Mouse (Mus musculus): ENCODE measurements around the gene Chka.

The Chka gene

DNA sequence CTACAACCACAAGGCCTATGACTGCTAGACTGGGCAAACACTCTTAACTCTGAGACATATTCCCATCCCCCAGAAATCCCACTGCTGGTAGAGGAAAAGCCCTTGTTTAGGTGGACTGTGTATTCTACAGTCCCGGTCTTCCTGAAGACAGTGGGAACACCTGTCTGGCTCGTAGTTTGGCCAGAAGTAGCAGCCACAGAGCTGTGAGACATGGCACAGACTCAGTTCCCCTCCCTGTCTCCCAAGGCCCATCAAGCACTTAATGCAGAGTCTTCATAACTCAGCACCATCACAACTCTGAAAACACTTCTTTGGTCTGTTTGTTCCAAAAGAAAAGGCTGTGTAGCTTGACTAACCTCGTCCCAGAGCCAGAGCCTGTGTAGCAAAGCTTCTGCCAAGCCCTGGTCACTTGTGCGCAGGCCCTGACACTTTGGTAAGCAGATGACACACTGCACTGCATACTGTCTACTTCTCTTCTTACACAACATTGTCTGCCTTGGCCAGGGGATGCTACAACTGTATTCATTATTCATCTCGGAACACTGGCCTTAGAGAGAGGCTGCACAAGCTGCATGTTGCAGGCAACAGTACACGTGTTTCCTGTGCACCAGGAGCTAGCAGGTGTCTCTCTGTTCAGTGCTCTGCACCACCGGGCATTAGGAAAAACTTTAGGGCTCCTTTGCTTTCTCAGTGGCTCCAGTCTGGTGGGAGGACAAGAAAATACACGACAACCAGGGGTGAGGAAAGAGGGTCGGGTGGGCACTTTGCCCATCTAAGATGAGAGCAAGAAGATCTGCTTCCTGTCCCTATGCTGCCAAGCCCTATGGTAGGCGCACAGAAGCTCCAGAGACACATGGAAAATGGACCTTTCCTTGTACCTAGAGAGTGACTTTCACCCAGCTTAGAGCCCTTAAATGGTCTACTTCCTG lies 4.6 kb upstream of the Chka start:
- in situ Hi-C loops (cut with MboI, MseI) = no loop called here

DNA sequence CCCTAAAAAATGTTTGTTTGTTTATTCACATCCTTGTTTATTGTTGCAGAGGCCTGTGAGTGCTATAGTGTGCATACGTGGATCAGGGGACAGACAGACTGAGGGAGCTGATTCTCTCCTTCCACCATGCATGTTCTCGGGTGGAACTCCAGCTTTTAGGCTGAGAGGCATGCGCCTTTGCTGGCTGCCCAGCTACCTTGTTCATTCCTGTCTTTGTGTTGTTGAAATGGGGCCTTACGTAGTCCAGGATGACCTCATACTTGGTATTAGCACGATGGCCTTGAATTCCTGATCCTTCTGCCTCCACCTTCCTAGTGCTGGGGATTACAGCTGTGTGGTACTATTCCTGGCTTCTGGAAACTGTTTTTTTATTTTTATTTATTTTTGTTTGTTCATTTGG lies 3.9 kb upstream of the Chka start:
- in situ Hi-C loops (cut with MboI, MseI) = no loop called here

DNA sequence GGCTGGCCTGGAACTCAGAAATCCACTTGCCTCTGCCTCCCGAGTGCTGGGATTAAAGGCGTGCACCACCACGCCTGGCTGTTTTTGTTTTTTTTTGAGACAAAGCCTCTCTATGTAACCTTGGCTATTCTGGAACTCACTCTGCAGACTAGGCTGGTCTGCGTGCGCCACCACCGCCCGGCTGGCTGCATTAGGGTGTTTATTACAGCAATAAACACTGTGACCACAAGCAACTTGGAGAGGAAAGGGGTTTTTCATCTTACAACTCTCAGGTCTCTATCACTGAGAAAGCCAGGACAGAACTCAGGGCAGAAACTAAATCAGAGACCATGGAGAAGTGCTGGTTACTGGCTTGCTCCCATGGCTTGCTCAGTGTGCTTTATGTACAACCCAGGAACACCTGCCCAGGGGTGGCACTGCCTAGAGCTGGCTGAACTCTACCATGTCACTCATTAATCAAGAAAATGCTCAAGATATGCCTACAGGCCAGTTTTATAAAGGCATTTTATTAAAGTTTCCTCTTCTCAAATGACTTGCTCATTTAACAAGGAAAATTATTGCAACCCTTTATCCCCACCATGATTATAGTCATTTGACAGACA lies 3.3 kb upstream of the Chka start:
- in situ Hi-C loops (cut with MboI, MseI) = no loop called here

DNA sequence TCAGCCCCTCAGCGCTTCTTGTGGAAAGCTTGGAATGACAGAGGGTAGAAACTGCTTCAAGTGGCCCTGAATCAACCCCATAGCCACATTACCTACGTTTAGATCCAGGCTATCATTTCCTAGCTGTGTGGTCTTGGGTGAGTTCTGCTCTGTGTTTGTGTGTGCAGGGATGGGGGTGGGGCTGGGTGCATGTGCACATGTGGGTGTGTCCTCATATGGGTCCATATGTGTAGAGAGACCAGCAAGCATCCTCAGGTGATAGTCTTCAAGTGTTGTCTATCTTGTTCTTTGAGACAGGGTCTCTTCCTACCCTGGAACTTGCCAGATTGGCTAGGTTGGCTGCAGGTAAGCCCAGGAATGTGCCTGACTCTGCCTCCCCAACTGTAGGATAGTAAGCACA lies 2.3 kb upstream of the Chka start:
- in situ Hi-C loops (cut with MboI, MseI) = no loop called here

DNA sequence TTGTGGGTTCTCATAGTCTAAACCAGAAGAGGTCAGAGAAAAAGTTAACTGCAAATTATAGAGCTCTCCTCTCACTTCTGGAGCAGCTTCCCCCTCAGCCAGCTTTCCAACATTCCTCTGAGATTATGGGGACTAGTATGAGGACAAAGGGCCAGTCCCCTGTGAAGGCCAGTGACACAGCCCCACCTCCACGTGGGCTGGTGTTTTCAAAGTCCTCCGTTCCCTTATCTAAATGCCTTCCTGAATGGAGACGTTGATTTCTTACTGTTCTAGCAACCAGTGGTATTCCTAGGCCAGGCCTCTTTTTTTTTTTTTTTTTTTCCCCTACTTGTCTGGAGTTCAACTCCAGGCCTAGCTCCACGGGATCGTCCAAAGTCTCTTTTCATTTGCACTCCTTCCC lies 1.5 kb upstream of the Chka start:
- in situ Hi-C loops (cut with MboI, MseI) = no loop called here

DNA sequence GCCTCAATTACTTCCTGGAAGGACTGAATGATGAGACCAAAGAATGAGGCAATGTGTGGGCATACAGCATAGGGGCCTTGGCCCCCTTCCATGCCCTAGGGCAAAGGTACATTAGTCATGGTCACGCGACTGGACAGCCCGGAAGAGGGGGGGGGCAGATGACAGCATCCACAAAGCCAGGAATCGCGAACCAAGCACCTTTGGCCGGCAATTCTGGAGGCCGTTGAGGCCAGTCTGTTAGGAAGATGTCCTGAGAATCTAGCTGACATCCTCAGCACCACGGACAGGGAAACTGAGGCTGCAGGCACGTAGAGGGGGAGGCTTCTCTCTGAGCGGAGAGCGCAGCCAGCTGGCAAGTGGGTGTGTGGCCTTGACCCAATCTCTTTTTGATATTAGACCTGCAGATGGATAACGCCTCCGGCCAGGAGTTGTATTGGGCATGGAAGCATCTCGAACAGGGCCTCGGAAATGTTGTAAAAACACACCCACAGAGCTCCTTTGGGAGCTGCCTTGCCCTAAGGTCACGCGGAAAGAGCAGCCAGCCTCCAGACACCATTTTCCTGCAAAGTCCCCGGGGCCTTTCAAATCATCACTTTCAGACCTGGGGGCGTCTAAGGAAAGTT lies 615 bp upstream of the Chka start:
- in situ Hi-C loops (cut with MboI, MseI) = no loop called here

DNA sequence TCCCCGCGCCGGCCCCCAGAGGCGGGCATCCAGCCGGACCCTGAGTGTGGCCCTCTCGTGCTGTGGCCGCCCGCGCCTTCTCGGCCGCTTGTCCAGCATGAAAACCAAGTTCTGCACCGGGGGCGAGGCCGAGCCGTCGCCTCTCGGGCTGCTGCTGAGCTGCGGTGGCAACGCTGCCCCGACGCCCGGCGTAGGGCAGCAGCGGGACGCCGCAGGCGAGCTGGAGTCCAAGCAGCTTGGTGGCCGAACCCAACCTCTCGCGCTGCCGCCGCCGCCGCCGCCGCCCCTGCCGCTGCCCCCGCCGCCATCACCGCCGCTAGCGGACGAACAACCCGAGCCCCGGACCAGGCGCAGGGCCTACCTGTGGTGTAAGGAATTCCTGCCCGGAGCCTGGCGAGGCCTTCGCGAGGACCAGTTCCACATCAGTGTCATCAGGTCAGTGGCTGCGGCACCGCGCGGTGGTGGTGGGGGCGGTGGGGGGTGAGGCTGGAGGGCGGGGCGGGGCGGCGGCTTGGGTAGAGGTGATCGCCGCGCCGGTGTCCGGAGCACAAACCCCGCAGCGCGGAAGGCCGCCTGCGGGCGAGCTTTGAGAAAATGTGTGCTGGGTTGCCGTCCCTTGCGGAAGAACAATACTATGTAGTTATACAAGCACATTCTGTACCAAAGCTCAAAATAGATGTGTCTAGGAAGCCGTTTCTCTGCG lies 557 bp downstream of the Chka start:
- in situ Hi-C loops (cut with MboI, MseI) = no loop called here

DNA sequence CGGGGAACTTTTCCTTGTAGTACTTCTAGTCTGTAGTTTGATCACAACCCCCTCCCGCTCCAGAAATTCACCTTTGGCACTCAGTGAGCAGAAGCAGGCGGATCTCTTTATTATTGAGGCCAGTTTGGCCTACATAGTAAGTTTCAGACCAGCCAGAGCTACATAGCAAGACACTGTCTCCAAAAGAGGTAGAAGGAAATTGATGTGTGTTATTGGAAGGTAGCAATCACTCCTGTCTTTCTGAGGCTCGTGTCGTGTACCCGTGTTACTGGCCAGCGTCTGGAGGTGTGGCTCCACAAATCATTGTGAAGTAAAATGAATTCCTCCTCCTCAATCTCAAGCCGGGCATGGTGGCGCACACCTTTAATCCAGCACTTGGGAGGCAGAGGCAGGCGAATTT lies 1.5 kb downstream of the Chka start:
- in situ Hi-C loops (cut with MboI, MseI) = no loop called here

DNA sequence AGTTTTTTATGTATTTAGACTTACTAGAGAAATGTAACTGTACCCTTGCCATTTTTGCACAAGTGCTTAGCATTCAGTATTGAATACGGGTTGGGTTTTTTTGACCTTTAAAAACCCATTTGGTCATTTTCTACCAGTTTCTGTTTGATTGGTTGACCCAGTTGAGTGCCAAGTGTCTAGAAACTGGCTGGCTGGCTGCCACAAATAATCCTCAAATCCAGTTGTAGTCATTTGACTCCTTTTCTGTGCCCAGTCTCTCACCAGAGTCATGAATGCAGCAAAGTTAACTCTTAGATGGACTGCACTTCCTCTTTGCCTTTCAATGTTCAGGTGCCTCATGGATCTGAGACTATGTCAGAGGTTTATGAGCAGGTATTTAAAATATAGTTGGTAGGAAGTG lies 2.3 kb downstream of the Chka start:
- in situ Hi-C loops (cut with MboI, MseI) = no loop called here

DNA sequence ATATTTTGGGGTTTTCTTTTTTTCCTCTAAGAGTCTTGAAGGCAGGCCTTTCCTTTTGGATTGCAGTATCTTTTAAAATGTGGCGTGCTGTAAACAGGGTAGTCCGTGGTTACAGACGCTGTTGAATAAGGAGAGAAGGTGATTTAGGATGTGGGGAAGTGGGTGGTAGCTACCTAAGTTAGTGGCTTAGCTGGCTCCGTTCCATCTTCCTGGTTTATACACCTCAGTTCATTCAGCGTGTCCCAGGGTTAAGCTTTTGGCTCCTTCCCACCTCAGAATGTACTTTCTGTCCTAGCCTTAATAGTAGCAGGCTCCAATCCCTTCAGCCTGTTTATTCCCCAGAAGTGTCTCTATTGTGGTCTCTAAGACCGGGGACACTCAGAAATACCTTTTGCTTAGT lies 3.5 kb downstream of the Chka start:
- in situ Hi-C loops (cut with MboI, MseI) = no loop called here

DNA sequence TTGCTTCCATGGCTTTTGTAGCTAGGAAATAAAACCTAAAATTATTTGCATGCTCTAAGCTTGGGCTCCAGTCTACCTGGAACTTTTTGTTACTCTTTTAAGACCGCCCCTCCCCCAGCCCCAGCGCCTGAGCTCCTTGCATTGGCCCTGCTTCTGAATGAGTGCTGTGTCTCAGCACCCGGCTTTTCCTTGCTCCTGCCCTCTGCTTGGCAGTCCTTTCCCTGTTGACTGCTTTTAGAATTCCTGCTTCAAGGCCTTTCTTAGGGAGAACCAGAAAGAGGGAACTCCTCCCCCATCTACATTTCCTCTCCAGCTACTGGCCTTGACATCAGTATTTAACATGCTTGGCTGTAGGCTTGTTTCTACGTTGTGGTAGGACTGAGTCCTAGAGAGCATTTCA lies 4.0 kb downstream of the Chka start:
- in situ Hi-C loops (cut with MboI, MseI) = no loop called here

DNA sequence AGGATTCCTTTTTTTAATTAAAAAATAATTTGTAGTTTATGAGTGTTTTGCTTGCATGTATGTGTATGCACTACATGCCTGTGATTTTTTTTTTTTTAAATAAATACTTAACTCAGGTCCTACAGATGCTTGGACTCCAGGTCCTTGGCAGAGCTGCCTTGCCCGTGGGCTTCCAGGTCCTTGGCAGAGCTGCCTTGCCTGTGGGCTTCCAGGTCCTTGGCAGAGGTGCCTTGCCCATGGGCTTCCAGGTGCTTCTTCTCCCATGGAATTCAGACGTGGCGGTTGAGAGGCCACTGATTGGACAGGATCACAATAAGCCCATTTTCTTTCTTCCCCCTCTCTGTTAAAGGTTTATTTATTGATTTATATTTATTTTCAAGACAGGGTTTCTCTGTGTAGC lies 5.6 kb downstream of the Chka start:
- in situ Hi-C loops (cut with MboI, MseI) = no loop called here

DNA sequence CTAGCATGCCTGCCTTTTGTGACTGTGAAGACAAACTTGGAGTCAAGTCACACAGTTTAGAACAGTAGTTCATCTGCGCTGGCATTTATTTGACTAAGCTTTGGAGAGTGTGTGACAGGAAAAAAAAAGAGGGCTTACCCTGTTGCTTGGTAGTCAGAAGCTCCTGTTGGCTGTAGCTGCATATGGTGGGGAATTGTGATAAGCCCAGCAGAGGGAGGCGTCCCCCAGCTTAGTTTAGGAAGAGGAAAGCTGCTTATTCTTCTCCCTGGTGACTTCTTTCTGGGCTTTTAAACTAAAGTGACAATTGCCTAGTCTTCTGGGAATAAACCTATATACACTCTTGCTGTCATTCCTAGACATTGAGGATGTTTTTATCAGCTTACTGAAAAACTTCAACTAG lies 11.1 kb downstream of the Chka start:
- in situ Hi-C loops (cut with MboI, MseI) = no loop called here

DNA sequence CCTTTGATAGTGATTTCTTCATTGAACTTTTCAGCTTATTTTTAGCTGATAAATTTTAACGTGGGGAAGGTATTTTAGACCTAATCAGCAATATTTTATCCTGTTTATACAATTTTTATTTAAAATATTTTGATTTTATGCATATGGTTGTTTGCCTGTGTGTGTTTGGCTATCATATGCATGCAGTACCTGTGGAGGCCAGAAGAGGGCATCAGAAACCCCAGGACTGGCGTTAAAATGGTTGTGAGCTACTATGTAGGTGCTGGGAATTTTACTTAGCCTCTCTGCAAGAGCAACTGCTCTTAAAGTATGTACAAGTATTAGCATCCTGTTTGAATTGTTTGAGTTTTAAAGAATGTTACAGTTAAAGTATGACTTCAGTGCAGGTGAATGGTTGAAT lies 13.4 kb downstream of the Chka start:
- in situ Hi-C loops (cut with MboI, MseI) = no loop called here

DNA sequence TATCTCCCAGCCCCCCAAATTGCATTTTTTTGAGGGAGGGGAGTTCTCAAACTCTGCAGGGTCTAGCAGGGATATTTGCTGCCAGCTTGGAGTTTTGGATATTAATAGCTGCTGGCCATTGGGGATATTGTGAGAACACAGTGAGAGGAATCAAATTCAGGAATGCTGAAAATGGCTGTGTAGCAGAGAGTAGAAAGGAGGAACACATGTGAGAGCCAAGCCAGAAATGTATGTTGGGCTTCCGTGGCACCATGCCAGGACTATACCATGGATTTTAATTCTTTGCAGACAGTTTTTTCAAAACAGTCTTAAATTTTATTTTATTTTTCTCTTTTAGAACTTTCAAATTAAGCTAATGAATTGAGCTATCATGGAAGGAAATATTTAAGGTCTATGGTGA lies 16.7 kb downstream of the Chka start:
- in situ Hi-C loops (cut with MboI, MseI) = no loop called here

DNA sequence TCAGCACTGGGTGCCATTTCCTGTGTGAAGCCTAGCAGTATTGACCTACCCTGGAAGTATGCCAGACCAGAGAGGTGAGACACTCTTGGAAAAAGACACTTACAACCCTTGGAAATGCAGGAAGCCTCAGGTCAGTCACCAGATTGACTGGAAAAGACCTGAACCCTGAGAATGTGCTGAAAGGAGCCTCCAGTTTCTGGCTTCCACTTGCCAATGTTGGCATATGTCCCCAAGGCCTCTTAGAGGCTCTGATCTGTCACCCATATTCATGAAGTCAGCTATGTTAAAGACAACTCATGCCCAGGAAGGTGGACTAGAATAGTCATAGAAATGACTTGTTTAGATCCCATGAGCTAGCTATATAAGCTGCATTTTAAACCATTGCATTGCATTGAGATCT lies 19.9 kb downstream of the Chka start:
- in situ Hi-C loops (cut with MboI, MseI) = no loop called here

DNA sequence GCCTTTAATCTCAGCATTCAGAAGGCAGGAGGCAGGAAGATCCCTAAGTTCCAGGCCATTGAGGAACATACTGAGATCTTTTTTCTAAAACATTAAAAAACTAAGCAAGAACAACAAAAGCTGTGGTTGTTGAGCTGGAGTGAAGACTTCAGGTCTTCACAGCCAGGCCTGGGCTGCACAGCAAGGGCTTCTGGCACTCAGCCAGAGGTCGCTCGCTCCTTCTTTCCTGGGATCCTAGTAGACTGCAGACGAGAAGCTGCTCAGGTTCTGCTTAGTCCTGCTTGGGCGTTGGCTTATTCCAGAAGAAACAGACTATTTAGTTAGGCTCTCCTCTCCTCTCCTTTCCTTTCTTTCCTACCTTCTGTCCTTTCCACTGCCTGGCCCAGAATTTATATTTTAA lies 20.8 kb downstream of the Chka start:
- in situ Hi-C loops (cut with MboI, MseI) = no loop called here

DNA sequence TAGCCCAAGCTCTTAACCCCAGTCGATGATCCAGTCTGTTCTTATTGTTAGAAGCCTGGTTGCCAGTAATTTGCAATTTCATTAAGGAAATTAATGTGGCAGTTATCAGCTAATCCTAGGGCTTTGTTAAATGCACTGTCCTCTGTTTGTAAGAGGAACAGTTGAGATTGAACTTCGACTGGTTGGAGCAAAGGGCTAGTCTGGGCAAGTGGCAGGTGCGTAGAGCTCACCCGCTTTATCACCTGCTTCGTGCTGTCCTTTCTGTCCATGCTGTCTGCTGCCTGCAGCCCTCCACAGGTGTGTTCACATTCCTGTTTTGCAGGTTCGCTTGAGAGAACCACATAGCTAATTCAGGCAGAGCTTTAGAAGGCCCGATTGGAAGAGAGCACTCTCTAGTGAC lies 23.5 kb downstream of the Chka start:
- in situ Hi-C loops (cut with MboI, MseI) = no loop called here

DNA sequence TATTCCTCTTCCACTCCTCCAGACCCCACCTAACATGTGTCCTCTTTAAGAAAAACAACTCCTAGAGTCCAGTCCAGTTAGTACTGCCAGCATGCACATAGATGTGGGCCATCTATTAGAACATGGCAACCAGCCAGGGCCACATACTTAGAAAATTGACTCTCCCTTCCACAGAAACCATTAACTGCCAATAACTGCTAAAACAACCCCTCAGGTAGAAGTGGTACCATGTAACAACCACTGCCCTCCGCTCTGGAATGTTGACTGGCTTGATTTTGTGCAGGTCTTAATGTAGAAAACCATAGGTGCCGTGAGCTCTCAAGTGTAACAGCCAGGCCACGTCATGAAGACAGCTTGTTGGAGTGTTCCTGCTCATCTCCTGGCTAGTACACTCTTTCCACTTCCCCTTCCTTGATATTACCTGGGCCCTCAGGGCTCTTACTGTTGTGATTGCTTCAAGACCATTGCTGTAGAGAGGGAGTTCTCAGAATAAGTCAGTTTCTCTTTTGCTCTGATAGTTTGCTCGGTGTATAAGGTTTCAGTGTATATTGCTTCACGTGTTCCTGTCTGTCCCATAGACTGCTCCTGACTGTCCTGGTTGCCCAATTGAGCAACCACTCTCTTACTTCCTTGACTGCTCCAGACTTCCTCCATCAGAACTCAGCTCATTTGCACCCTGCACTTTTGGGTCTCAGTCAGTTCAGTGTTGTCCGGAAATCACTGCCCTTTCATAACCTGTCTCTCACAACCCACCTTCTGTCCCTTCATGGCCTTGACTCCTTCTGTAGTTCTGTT lies 28.7 kb downstream of the Chka start:
- in situ Hi-C loops (cut with MboI, MseI) = no loop called here

DNA sequence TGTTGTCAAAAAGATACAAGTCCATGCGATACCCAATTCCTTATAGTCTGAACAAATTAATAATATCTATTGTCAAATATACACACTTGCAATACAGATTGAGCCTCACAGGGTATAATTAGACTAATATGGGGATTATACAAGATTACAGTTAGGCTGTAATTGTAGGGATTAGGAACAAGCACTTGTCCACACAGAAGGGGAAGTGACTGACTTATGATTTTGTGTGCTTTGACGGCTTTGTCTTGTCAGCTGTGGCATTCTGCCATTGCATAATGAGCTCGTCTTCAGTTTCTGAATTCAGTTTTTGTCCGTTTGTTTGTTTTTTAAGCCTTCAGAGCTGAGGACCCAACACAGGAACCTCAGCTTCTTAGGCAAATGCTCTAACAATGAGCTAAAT lies 30.6 kb downstream of the Chka start:
- in situ Hi-C loops (cut with MboI, MseI) = no loop called here

DNA sequence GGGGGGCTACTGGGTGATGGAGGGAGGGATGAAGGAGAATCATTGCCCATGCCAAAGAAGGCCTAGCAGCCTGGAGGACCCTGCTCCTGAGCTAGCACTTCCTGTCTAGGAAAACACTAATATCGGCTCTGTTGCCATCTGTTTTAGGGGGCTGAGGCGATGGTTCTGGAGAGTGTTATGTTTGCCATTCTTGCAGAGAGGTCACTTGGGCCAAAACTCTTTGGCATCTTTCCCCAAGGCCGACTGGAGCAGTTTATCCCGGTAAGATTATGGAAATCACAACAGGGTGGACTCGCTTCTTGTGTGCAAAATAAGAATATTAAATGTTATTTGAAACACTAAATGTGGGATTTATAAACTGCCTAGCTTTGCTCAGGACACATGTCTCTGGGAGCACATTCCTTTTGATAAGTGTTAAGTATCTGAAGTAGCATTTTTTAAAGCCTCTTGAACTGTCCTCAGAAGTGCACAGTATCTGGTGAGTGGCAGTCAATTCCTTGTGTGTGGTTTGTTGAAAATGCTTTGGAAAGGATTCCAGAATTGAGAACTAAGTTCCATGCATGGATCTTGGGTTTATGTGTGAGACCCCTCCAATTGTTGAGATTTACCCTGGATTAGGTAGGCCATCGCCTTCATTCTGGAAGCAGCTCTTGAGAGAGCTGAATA lies 32.9 kb downstream of the Chka start:
- in situ Hi-C loops (cut with MboI, MseI) = no loop called here

All from T-helper 17 cell (primary cell).